Mouse (Mus musculus): ENCODE results near the gene Gm10128.
"Not testable (repeated sequence)": the region's sequence is repeated elsewhere in the genome, so short reads cannot be mapped to it uniquely, and the experiment has no call there.

- TF ChIP-seq CTCF (IDR thresholded peaks at IDR 0.05; ENCODE audit: low read depth, low read length); POLR2A (IDR thresholded peaks at IDR 0.05; ENCODE audit: insufficient read depth, low read length); EP300 (IDR thresholded peaks at IDR 0.05; ENCODE audit: insufficient read depth, low read depth, low read length): not testable (repeated sequence)
These were observed at the start of gene Gm10128 for GRCm38 (mm10) chr14:7643872-7644271.

Data from ES-Bruce4 (cell line).